Mouse (Mus musculus): ENCODE data around the gene Psmc3. TPM values are rescaled to one million over a fixed set of nuclear protein-coding genes. Genes with fewer than 3 reads are reported as not detected.

The Psmc3 gene
- polyA plus RNA-seq, 1 experiment from 2014 or later = 227 TPM

DNA sequence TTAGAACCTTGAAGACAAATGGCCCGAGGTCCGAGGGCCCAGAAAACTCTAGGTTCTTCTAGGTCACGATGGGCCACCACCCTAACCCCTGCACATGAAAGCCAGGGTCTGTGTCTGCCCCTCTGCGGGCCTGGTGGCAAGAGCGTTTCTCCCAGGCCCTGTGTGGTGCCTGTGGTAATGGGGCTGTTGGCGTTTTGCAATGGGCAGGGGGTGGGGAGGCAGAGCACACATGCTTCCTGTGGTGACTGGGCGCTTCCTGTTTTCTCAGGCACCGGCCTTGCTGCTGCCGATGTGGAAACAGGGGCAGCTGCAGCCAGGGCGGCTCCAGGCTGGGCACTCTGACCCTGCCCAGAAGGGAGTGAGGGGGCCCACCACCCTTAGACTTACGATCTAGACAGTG lies 29.0 kb downstream of the Psmc3 start:
- Histone ChIP-seq H3K9me3 (replicated peaks) (no peaks in the 10 kb centered on the region), H3K4me3 (no peak overlapping the region), H3K36me3 (no peaks in the 10 kb centered on the region), H3K27me3 (no peaks in the 10 kb centered on the region), H3K4me1 (replicated peaks) (peaks cover 16% of the 10 kb centered on the region), H3K4me2 (no peak overlapping the region), H3K9ac (no peak overlapping the region), H3K27ac (0 out of 2 replicates have a peak overlapping the region, but pooled peaks have one; percentile 36)
- 55% methylated on average over 11 of the region's 11 CpGs for WGBS
- no peak for ATAC-seq (replicated peaks; ENCODE audit: insufficient number of reproducible peaks, insufficient read depth, low FRiP score, low read depth)

GRCm38 (mm10) chr2:91083366-91083940 lies 29.6 kb downstream of the Psmc3 start:
- Histone ChIP-seq H3K9ac (no peak overlapping the region), H3K36me3 (no peaks in the 10 kb centered on the region), H3K9me3 (replicated peaks) (no peaks in the 10 kb centered on the region), H3K4me1 (replicated peaks) (peaks cover 11% of the 10 kb centered on the region), H3K4me2 (no peak overlapping the region), H3K4me3 (no peak overlapping the region), H3K27ac (no peak overlapping the region), H3K27me3 (no peaks in the 10 kb centered on the region)
- WGBS = 36% methylated on average over 1 of the region's 1 CpGs
- no peak for ATAC-seq (replicated peaks; ENCODE audit: insufficient number of reproducible peaks, insufficient read depth, low FRiP score, low read depth)

DNA sequence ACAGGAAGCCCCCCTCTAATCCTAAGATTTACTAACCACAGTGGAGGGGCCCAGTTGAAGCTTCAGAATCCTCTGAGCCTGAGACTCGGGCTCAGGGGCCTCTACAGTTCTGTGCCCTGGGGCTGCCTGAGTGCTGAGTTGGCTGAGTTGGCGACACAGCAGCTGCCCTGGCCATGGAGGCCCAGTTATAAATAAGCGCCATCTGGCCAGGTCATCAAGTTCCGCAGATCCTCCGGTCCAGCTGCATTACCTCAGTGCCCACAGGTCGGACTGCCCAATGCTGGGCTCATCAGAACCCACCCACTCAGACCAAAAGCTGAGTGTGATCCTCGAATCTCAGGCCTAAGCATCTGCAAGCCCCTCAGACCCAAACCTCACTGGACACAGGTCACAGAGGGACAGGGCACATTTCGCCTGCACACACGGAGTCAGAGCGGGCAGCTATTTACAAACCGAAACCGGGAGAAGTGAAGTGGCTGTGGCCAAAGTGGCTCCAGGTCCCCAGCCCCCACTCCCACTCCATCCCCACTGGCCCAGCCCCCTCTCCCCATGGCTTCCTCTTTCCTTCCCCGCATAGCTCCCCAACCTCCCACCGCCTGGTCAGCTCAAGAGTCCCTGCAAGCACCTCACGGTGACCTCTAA lies 30.5 kb downstream of the Psmc3 start:
- no peak overlapping the region for H3K4me3 ChIP-seq
- no peak for ATAC-seq (replicated peaks; ENCODE audit: insufficient number of reproducible peaks, insufficient read depth, low FRiP score, low read depth)
- H3K9me3 ChIP-seq (replicated peaks) = no peaks in the 10 kb centered on the region
- 79% methylated on average over 15 of the region's 15 CpGs for WGBS
- H3K27ac ChIP-seq = no peak overlapping the region
- peaks cover 5% of the 10 kb centered on the region for H3K4me1 ChIP-seq (replicated peaks)
- no peaks in the 10 kb centered on the region for H3K27me3 ChIP-seq
- no peak overlapping the region for H3K4me2 ChIP-seq
- H3K36me3 ChIP-seq = no peaks in the 10 kb centered on the region
- no peak overlapping the region for H3K9ac ChIP-seq

GRCm38 (mm10) chr2:91085494-91086391 lies 31.9 kb downstream of the Psmc3 start:
- Histone ChIP-seq H3K27me3 (no peaks in the 10 kb centered on the region), H3K9ac (no peak overlapping the region), H3K4me2 (no peak overlapping the region), H3K4me1 (replicated peaks) (peaks cover 5% of the 10 kb centered on the region), H3K9me3 (replicated peaks) (no peaks in the 10 kb centered on the region), H3K4me3 (no peak overlapping the region), H3K36me3 (no peaks in the 10 kb centered on the region), H3K27ac (no peak overlapping the region)
- WGBS = 84% methylated on average over 14 of the region's 14 CpGs
- no peak for ATAC-seq (replicated peaks; ENCODE audit: insufficient number of reproducible peaks, insufficient read depth, low FRiP score, low read depth)

GRCm38 (mm10) chr2:91086392-91087237 lies 32.8 kb downstream of the Psmc3 start:
- Histone ChIP-seq H3K36me3 (no peaks in the 10 kb centered on the region), H3K4me3 (no peak overlapping the region), H3K27ac (no peak overlapping the region), H3K27me3 (no peaks in the 10 kb centered on the region), H3K4me2 (no peak overlapping the region), H3K9ac (no peak overlapping the region), H3K9me3 (replicated peaks) (no peaks in the 10 kb centered on the region), H3K4me1 (replicated peaks) (peaks cover 5% of the 10 kb centered on the region)
- no peak for ATAC-seq (replicated peaks; ENCODE audit: insufficient number of reproducible peaks, insufficient read depth, low FRiP score, low read depth)
- whole genome bisulfite sequencing = 72% methylated on average over 9 of the region's 9 CpGs

- H3K4me2 ChIP-seq = no peak overlapping the region
- peaks cover 5% of the 10 kb centered on the region for H3K4me1 ChIP-seq (replicated peaks)
- WGBS = 75% methylated on average over 9 of the region's 9 CpGs
- no peaks in the 10 kb centered on the region for H3K36me3 ChIP-seq
- no peak overlapping the region for H3K4me3 ChIP-seq
- no peaks in the 10 kb centered on the region for H3K27me3 ChIP-seq
- no peak overlapping the region for H3K27ac ChIP-seq
- H3K9ac ChIP-seq = no peak overlapping the region
- no peak for ATAC-seq (replicated peaks; ENCODE audit: insufficient number of reproducible peaks, insufficient read depth, low FRiP score, low read depth)
- H3K9me3 ChIP-seq (replicated peaks) = no peaks in the 10 kb centered on the region
Observed at GRCm38 (mm10) chr2:91087453-91087852, 33.6 kb downstream of the Psmc3 start.

DNA sequence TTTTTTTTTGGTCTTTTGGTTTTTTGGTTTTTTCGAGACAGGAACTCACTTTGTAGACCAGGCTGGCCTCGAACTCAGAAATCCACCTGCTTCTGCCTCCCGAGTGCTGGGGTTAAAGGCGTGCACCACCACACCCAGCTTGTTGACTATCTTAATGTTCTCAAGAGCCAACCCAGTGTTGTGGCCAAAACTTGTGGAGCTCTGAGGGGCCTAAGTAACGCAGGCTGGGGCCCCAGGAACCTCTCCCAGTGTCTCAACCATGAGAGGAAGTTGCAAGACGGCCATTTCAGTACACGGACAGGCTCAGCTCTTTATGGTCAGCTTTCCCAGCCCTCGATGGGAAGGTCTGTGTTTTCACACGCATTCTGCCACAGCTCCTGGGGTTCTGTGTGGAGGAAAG lies 35.2 kb downstream of the Psmc3 start:
- WGBS = 72% methylated on average over 9 of the region's 9 CpGs
- no peak for ATAC-seq (replicated peaks; ENCODE audit: insufficient number of reproducible peaks, insufficient read depth, low FRiP score, low read depth)
- H3K9me3 ChIP-seq (replicated peaks) = no peaks in the 10 kb centered on the region
- H3K4me2 ChIP-seq = no peak overlapping the region
- no peaks in the 10 kb centered on the region for H3K36me3 ChIP-seq
- no peaks in the 10 kb centered on the region for H3K4me1 ChIP-seq (replicated peaks)
- no peaks in the 10 kb centered on the region for H3K27me3 ChIP-seq
- H3K27ac ChIP-seq = no peak overlapping the region
- H3K9ac ChIP-seq = no peak overlapping the region
- H3K4me3 ChIP-seq = no peak overlapping the region

DNA sequence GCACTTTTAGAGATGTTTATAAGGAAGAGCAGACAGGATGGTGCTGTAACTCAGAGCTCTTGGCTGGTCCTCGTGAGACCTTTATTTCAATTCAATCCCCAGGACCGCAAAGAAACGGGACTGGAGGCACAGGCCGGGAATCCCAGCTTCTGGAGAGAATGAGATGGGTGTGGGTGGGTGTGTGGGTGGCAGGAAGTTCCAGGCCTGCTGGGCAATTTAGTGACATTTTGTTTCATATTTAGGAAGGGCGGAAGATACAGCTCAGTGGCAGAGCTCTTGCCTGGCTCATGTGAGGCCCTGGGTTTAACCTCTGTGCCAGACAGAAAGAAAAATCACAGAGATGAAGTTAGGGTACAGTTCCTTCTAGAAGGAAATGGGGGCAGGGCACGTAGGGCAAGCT lies 36.4 kb downstream of the Psmc3 start:
- ATAC-seq (replicated peaks; ENCODE audit: insufficient number of reproducible peaks, insufficient read depth, low FRiP score, low read depth) = no peak
- Histone ChIP-seq H3K4me3 (no peak overlapping the region), H3K27me3 (no peaks in the 10 kb centered on the region), H3K4me1 (replicated peaks) (no peaks in the 10 kb centered on the region), H3K27ac (no peak overlapping the region), H3K4me2 (no peak overlapping the region), H3K9me3 (replicated peaks) (no peaks in the 10 kb centered on the region), H3K9ac (no peak overlapping the region), H3K36me3 (no peaks in the 10 kb centered on the region)
- 70% methylated on average over 6 of the region's 6 CpGs for WGBS

DNA sequence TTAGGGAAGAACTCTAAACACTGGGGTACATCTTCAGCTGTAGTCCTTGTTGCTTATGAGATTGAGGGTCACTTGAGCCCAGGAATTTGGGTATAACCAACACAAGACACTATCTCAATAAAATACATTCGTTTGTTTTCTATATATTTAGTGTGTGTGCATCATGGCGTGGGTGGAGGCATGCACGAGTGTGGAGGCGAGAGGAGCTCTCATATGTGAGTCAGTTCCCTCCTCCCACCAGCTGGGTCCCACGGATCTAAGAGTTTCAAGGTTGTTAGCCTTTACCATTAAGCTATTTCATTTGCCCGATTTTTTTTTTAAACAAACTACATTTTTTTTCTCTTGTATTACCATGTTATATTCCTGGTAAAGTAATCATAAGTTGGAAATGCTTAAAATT lies 37.0 kb downstream of the Psmc3 start:
- 68% methylated on average over 6 of the region's 6 CpGs for WGBS
- no peaks in the 10 kb centered on the region for H3K4me1 ChIP-seq (replicated peaks)
- no peak overlapping the region for H3K9ac ChIP-seq

GRCm38 (mm10) chr2:91096524-91096923 lies 42.7 kb downstream of the Psmc3 start:
- Histone ChIP-seq H3K36me3 (no peaks in the 10 kb centered on the region), H3K4me2 (peak overlapping the region; percentile 5; the same call in 1 of the 2 replicates), H3K4me1 (replicated peaks) (peaks cover 9% of the 10 kb centered on the region), H3K4me3 (peak overlapping the region; percentile 9; the same call in 1 of the 2 replicates), H3K27ac (no peak overlapping the region), H3K9me3 (replicated peaks) (no peaks in the 10 kb centered on the region), H3K9ac (no peak overlapping the region), H3K27me3 (no peaks in the 10 kb centered on the region)
- ATAC-seq (replicated peaks; ENCODE audit: insufficient number of reproducible peaks, insufficient read depth, low FRiP score, low read depth) = no peak
- 60% methylated on average over 14 of the region's 14 CpGs for WGBS

More for the DNA sequence above, 37.0 kb downstream of the Psmc3 start:
- Histone ChIP-seq H3K27me3 (no peaks in the 10 kb centered on the region), H3K36me3 (no peaks in the 10 kb centered on the region), H3K9me3 (replicated peaks) (no peaks in the 10 kb centered on the region), H3K4me2 (no peak overlapping the region), H3K27ac (no peak overlapping the region), H3K4me3 (no peak overlapping the region)
- no peak for ATAC-seq (replicated peaks; ENCODE audit: insufficient number of reproducible peaks, insufficient read depth, low FRiP score, low read depth)

DNA sequence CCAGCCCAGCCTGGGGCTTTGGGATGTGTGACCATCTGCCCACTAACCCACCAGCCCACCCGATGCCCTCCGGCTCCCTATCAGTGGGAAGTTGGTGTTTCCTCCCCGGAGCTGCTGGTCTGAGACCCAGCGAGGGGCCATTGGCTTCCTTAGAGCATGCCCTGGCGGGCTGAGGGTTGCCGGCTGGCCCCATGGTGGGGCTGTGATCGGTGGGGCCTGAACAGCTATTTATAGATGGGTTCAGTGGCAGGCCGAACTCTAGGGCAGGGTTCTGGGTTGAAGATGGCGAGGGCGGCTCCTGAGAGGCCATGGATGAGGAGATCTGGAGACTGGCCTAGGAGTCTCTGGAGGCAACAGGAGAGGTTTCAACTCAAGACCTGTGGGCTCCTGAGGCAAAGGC lies 43.2 kb downstream of the Psmc3 start:
- H3K27ac ChIP-seq = no peak overlapping the region
- no peaks in the 10 kb centered on the region for H3K27me3 ChIP-seq
- no peak overlapping the region for H3K9ac ChIP-seq
- WGBS = 44% methylated on average over 10 of the region's 10 CpGs
- peak overlapping the region; percentile 9; the same call in 1 of the 2 replicates for H3K4me3 ChIP-seq
- peaks cover 9% of the 10 kb centered on the region for H3K4me1 ChIP-seq (replicated peaks)
- no peaks in the 10 kb centered on the region for H3K9me3 ChIP-seq (replicated peaks)
- H3K4me2 ChIP-seq = peak overlapping the region; percentile 5; the same call in 1 of the 2 replicates
- ATAC-seq (replicated peaks; ENCODE audit: insufficient number of reproducible peaks, insufficient read depth, low FRiP score, low read depth) = no peak
- no peaks in the 10 kb centered on the region for H3K36me3 ChIP-seq
